Mouse (Mus musculus) urinary bladder, postnatal 0 days (tissue): ENCODE results near the gene Jhy. TPM values are rescaled to one million over a fixed set of nuclear protein-coding genes. Genes with fewer than 3 reads are reported as not detected.

Experiments used
- polyA plus RNA-seq: library from polyadenylated mRNA; unstranded; fragments of >200 nt; fragmentation: Nextera tagmentation; extraction: Ambion mirVana; gene quantifications from 2 replicates; pipeline ENCODE4 v1.2.1, GENCODE M21; 2015

The Jhy gene
- not detected in 2 replicates for polyA plus RNA-seq

DNA sequence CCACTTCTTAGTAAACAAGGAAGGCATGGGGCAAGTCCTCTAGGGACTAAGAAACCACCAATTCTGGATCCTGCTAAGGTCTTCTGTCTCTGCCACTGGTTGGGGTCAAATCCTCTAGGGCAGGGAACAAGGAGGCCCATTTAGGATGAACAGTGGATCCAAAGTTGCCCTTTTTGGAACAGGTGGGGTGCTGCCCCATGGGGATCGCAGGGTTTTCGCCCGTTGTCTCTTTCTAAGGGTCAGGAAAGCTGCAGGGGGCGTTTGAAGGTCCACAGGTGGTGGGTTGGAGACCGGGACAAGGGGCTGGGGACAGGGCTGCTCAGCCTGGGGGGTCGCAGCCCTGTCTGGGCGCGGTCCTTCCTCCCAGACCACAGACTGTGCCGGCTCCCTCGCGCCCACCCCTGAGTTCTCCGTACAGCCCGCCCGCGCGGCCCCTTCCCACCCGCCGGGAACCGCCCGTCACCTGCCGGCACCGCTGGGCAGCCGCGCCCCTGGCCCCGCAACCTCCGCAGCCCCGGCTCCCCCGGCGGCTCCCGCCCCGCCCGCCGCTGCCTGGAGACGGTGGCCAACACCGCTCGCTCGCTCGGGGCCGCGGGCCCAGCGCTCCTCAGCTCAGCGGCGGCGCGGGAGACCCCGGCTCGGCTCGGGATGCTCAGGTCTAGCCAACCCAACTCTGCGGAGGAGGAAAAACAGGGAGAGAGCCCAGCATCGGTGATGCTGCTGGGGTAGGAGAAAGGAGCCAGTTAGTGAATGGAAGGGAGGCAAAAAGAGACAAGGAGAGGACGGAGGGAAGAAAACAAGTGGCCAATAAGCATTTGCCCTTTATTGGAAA, at the start of gene Jhy:
Gene Jhy (minus strand): TSS at position 533 of the 832 bp plus-strand sequence.

GRCm38 (mm10) chr9:41004415-41004814, 40.5 kb upstream of the Jhy start, which contains the start of gene Crtam:
TSS of gene Crtam (minus strand) at chr9:41004628.

DNA sequence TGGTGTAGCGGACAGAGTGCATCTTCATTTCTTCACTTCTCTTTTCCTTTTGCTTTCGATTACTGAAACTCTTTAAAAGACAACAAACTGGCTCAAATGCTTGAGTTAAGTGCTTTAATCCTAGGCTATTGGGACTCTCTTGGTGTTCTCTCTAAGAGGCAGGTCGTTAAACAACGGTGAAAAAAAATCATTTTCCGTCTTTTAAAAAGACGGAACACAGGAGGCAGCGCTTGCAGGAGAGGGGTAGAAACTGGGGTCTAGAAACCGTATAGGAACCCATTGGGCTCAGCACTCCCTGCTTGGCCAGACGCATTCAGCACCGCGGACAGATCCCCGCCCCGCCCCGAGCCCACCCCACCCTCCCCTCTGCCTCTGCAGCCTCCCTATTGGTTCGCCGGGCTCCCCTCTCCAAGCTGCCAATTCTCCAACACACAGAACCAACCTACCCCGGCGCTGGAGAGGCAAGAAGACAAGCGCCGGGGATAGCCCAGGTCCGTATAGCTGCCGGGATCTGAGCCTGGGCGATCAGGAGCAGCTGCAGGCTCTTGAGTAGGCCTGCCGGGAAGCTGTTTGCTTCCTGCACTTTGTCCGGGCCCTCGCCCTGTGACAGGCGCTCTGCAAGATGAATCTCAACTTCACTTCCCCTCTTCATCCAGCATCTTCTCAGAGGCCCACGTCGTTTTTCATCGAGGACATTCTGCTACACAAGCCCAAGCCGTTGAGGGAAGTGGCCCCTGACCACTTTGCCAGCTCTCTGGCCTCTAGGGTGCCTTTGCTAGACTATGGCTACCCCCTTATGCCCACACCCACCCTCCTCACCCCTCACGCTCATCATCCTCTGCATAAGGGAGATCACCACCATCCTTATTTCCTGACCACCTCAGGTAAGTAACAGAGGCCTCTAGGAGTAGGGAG, 90.1 kb downstream of the Jhy start, which contains the start of gene Bsx:
Gene Bsx (plus strand): TSS at position 572 of the 915 bp plus-strand sequence.

Other genes starting within 250 kb of the Jhy start
- 1,483 and 1,719 TPM in 2 replicates for gene Hspa8, start 163.1 kb downstream of the Jhy start, polyA plus RNA-seq
- not detected in 2 replicates for gene Bsx, start 90.0 kb downstream of the Jhy start, polyA plus RNA-seq
- not detected in 2 replicates for gene Crtam, start 40.5 kb upstream of the Jhy start, polyA plus RNA-seq
- gene Ubash3b, start 197.6 kb upstream of the Jhy start, polyA plus RNA-seq = 3.5 and 4.6 TPM in 2 replicates